Mouse (Mus musculus): ENCODE results near the gene Cdc6.

GRCm38 (mm10) chr11:98954801-98955706 is 47.5 kb downstream of the Cdc6 start:
- TF ChIP-seq EP300 (IDR thresholded peaks at IDR 0.05; ENCODE audit: low read depth in 1 of 2, low read length in 2 of 2) (no peak), NRF1 (IDR thresholded peaks at IDR 0.05; ENCODE audit: insufficient read depth, low read depth, low read length, poor library complexity, severe bottlenecking) (no peak), RAD21 (IDR thresholded peaks at IDR 0.05; ENCODE audit: low read depth, low read length) (no peak), E2F4 (IDR thresholded peaks at IDR 0.05; ENCODE audit: borderline replicate concordance, low read depth, low read length) (no peak)

Measured in MEL (cell line).